Mouse (Mus musculus): Measurements from ENCODE around the gene Kcna4. TPM values are rescaled to one million over a fixed set of nuclear protein-coding genes. Genes with fewer than 3 reads are reported as not detected.
A peak's percentile ranks its signal among the peaks of the same experiment; 100 is the strongest.

Gene Kcna4
- polyA plus RNA-seq, 1 experiment = 4.7 TPM

- no peak overlapping the region for H3K4me3 ChIP-seq (replicated peaks; ENCODE audit: insufficient read depth, low read depth, low read length)
- H3K27me3 ChIP-seq (ENCODE audit: control insufficient read depth, insufficient read depth, low read length) = no peaks in the 10 kb centered on the region
- no peak for DNase-seq
- no peaks in the 10 kb centered on the region for H3K4me1 ChIP-seq (ENCODE audit: control insufficient read depth, insufficient read depth, low read length)
- no peak for TF ChIP-seq POLR2A (IDR thresholded peaks at IDR 0.05; ENCODE audit: borderline replicate concordance, insufficient read depth, low read length)
- TF ChIP-seq CTCF (IDR thresholded peaks at IDR 0.05; ENCODE audit: borderline replicate concordance, insufficient read depth, low read depth, low read length) = no peak
- H3K27ac ChIP-seq (ENCODE audit: insufficient read depth, low read length) = no peak overlapping the region
- WGBS = 86% methylated on average over 3 of the region's 3 CpGs
Observed at GRCm38 (mm10) chr2:107304707-107305106, 14.3 kb downstream of the Kcna4 start.

GRCm38 (mm10) chr2:107306077-107306476 is 15.6 kb downstream of the Kcna4 start:
- TF ChIP-seq CTCF (IDR thresholded peaks at IDR 0.05; ENCODE audit: borderline replicate concordance, insufficient read depth, low read depth, low read length) (no peak), POLR2A (IDR thresholded peaks at IDR 0.05; ENCODE audit: borderline replicate concordance, insufficient read depth, low read length) (no peak)
- Histone ChIP-seq H3K27me3 (ENCODE audit: control insufficient read depth, insufficient read depth, low read length) (no peaks in the 10 kb centered on the region), H3K27ac (ENCODE audit: insufficient read depth, low read length) (no peak overlapping the region), H3K4me3 (replicated peaks; ENCODE audit: insufficient read depth, low read depth, low read length) (no peak overlapping the region), H3K4me1 (ENCODE audit: control insufficient read depth, insufficient read depth, low read length) (no peaks in the 10 kb centered on the region)
- WGBS = 81% methylated on average over 4 of the region's 4 CpGs
- no peak for DNase-seq

GRCm38 (mm10) chr2:107318636-107319035 is 28.2 kb downstream of the Kcna4 start:
- no peak overlapping the region for H3K27ac ChIP-seq (ENCODE audit: insufficient read depth, low read length)
- no peak for TF ChIP-seq CTCF (IDR thresholded peaks at IDR 0.05; ENCODE audit: borderline replicate concordance, insufficient read depth, low read depth, low read length)
- TF ChIP-seq POLR2A (IDR thresholded peaks at IDR 0.05; ENCODE audit: borderline replicate concordance, insufficient read depth, low read length) = no peak
- H3K4me1 ChIP-seq (ENCODE audit: control insufficient read depth, insufficient read depth, low read length) = no peaks in the 10 kb centered on the region
- DNase-seq = no peak
- no peaks in the 10 kb centered on the region for H3K27me3 ChIP-seq (ENCODE audit: control insufficient read depth, insufficient read depth, low read length)
- no peak overlapping the region for H3K4me3 ChIP-seq (replicated peaks; ENCODE audit: insufficient read depth, low read depth, low read length)

- 20% methylated on average over 4 of the region's 4 CpGs for WGBS
- H3K27ac ChIP-seq (ENCODE audit: insufficient read depth, low read length) = no peak overlapping the region
- H3K4me3 ChIP-seq (replicated peaks; ENCODE audit: insufficient read depth, low read depth, low read length) = no peak overlapping the region
Observed at GRCm38 (mm10) chr2:107321596-107322226, 31.3 kb downstream of the Kcna4 start.

GRCm38 (mm10) chr2:107324090-107324489 is 33.7 kb downstream of the Kcna4 start:
- Histone ChIP-seq H3K4me1 (ENCODE audit: control insufficient read depth, insufficient read depth, low read length) (no peaks in the 10 kb centered on the region), H3K27ac (ENCODE audit: insufficient read depth, low read length) (no peak overlapping the region), H3K27me3 (ENCODE audit: control insufficient read depth, insufficient read depth, low read length) (no peaks in the 10 kb centered on the region), H3K4me3 (replicated peaks; ENCODE audit: insufficient read depth, low read depth, low read length) (no peak overlapping the region)
- WGBS = 67% methylated on average over 3 of the region's 3 CpGs
- DNase-seq = no peak
- no peak for TF ChIP-seq POLR2A (IDR thresholded peaks at IDR 0.05; ENCODE audit: borderline replicate concordance, insufficient read depth, low read length)
- no peak for TF ChIP-seq CTCF (IDR thresholded peaks at IDR 0.05; ENCODE audit: borderline replicate concordance, insufficient read depth, low read depth, low read length)

More at GRCm38 (mm10) chr2:107321596-107322226, 31.3 kb downstream of the Kcna4 start:
- no peaks in the 10 kb centered on the region for H3K27me3 ChIP-seq (ENCODE audit: control insufficient read depth, insufficient read depth, low read length)
- peak in 1 of 2 experiments; percentile 1 for DNase-seq
- TF ChIP-seq POLR2A (IDR thresholded peaks at IDR 0.05; ENCODE audit: borderline replicate concordance, insufficient read depth, low read length) = no peak
- no peak for TF ChIP-seq CTCF (IDR thresholded peaks at IDR 0.05; ENCODE audit: borderline replicate concordance, insufficient read depth, low read depth, low read length)
- no peaks in the 10 kb centered on the region for H3K4me1 ChIP-seq (ENCODE audit: control insufficient read depth, insufficient read depth, low read length)

GRCm38 (mm10) chr2:107327276-107327675 is 36.8 kb downstream of the Kcna4 start:
- H3K4me1 ChIP-seq (ENCODE audit: control insufficient read depth, insufficient read depth, low read length) = no peaks in the 10 kb centered on the region
- TF ChIP-seq CTCF (IDR thresholded peaks at IDR 0.05; ENCODE audit: borderline replicate concordance, insufficient read depth, low read depth, low read length) = no peak
- TF ChIP-seq POLR2A (IDR thresholded peaks at IDR 0.05; ENCODE audit: borderline replicate concordance, insufficient read depth, low read length) = no peak
- no peaks in the 10 kb centered on the region for H3K27me3 ChIP-seq (ENCODE audit: control insufficient read depth, insufficient read depth, low read length)
- DNase-seq = no peak
- H3K27ac ChIP-seq (ENCODE audit: insufficient read depth, low read length) = no peak overlapping the region
- no peak overlapping the region for H3K4me3 ChIP-seq (replicated peaks; ENCODE audit: insufficient read depth, low read depth, low read length)
- 86% methylated on average over 3 of the region's 3 CpGs for WGBS

- Histone ChIP-seq H3K4me3 (replicated peaks; ENCODE audit: insufficient read depth, low read depth, low read length) (no peak overlapping the region), H3K27me3 (ENCODE audit: control insufficient read depth, insufficient read depth, low read length) (no peaks in the 10 kb centered on the region), H3K4me1 (ENCODE audit: control insufficient read depth, insufficient read depth, low read length) (no peaks in the 10 kb centered on the region), H3K27ac (ENCODE audit: insufficient read depth, low read length) (no peak overlapping the region)
- DNase-seq = no peak
- TF ChIP-seq POLR2A (IDR thresholded peaks at IDR 0.05; ENCODE audit: borderline replicate concordance, insufficient read depth, low read length) (no peak), CTCF (IDR thresholded peaks at IDR 0.05; ENCODE audit: borderline replicate concordance, insufficient read depth, low read depth, low read length) (no peak)
- 85% methylated on average over 3 of the region's 3 CpGs for WGBS
Observed at GRCm38 (mm10) chr2:107341291-107341690, 50.9 kb downstream of the Kcna4 start.

- TF ChIP-seq CTCF (IDR thresholded peaks at IDR 0.05; ENCODE audit: borderline replicate concordance, insufficient read depth, low read depth, low read length) (no peak), POLR2A (IDR thresholded peaks at IDR 0.05; ENCODE audit: borderline replicate concordance, insufficient read depth, low read length) (no peak)
- no peak for DNase-seq
- Histone ChIP-seq H3K27me3 (ENCODE audit: control insufficient read depth, insufficient read depth, low read length) (no peaks in the 10 kb centered on the region), H3K27ac (ENCODE audit: insufficient read depth, low read length) (no peak overlapping the region), H3K4me1 (ENCODE audit: control insufficient read depth, insufficient read depth, low read length) (no peaks in the 10 kb centered on the region), H3K4me3 (replicated peaks; ENCODE audit: insufficient read depth, low read depth, low read length) (no peak overlapping the region)
- WGBS = 82% methylated on average over 4 of the region's 4 CpGs
Observed at GRCm38 (mm10) chr2:107344807-107345206, 54.4 kb downstream of the Kcna4 start.

Measured in cerebellum, adult 2 months (tissue).